Mouse (Mus musculus) small intestine, adult 2 months (tissue): Measurements from ENCODE around the gene Phtf2. TPM values are rescaled to one million over a fixed set of nuclear protein-coding genes. Genes with fewer than 3 reads are reported as not detected.
A peak's percentile ranks its signal among the peaks of the same experiment; 100 is the strongest.

ENCODE experiments used
- H3K27ac ChIP-seq: fragments of 200-500 bp; 2 replicates; pipeline ENCODE4 v1.5.1; 2012; ENCODE audit warnings: low read depth, low read length, control low read depth, inconsistent platforms; ENCODE audit not compliant: insufficient read depth
- H3K27me3 ChIP-seq: fragments of 200-500 bp; 2 replicates; pipeline ENCODE4 v1.6.1; 2012; ENCODE audit warnings: mild to moderate bottlenecking, moderate library complexity, low read length, inconsistent platforms; ENCODE audit not compliant: control insufficient read depth, insufficient read depth
- H3K36me3 ChIP-seq: fragments of 200-500 bp; 2 replicates; pipeline ENCODE4 v1.6.1; 2012; ENCODE audit warnings: mild to moderate bottlenecking, low read length, control low read depth, inconsistent platforms; ENCODE audit not compliant: control insufficient read depth, insufficient read depth
- H3K4me1 ChIP-seq: fragments of 200-500 bp; 2 replicates; pipeline ENCODE4 v1.6.1; 2012; ENCODE audit warnings: low read length, inconsistent platforms, mixed read lengths; ENCODE audit not compliant: control insufficient read depth, insufficient read depth, insufficient read length
- H3K4me3 ChIP-seq: fragments of 200-500 bp; 2 replicates; pipeline ENCODE4 v1.5.1; 2012; ENCODE audit warnings: low read depth, mild to moderate bottlenecking, control low read depth, inconsistent platforms, low read length, moderate library complexity
- CTCF ChIP-seq: fragments of 200-500 bp; IDR thresholded peaks from 2 replicates; pipeline ENCODE4 v1.5.1; 2012; ENCODE audit warnings: low read depth, mild to moderate bottlenecking, control low read depth, inconsistent platforms, low read length, moderate library complexity, mixed read lengths; ENCODE audit not compliant: insufficient replicate concordance, insufficient read length; ENCODE audit errors: extremely low read depth
- POLR2A ChIP-seq: fragments of 200-500 bp; IDR thresholded peaks from 2 replicates; pipeline ENCODE4 v1.6.1; 2012; ENCODE audit warnings: low read depth, mild to moderate bottlenecking, control low read depth, inconsistent platforms, low read length, moderate library complexity
- WGBS: fragments of 180-500 bp; shearing (Covaris S2); methylation state at CpG from one replicate; pipeline ENCODE4 v1.1.7; 2018; 5-methylcytosine and 5-hydroxymethylcytosine counted together
- polyA plus RNA-seq: library from polyadenylated mRNA; depleted of rRNA; stranded (reverse); fragments of >200 nt; gene quantifications from 2 replicates; pipeline ENCODE4 v1.2.3, GENCODE M21; 2012

Gene Phtf2
- polyA plus RNA-seq, 1 experiment = 0.27 TPM

DNA sequence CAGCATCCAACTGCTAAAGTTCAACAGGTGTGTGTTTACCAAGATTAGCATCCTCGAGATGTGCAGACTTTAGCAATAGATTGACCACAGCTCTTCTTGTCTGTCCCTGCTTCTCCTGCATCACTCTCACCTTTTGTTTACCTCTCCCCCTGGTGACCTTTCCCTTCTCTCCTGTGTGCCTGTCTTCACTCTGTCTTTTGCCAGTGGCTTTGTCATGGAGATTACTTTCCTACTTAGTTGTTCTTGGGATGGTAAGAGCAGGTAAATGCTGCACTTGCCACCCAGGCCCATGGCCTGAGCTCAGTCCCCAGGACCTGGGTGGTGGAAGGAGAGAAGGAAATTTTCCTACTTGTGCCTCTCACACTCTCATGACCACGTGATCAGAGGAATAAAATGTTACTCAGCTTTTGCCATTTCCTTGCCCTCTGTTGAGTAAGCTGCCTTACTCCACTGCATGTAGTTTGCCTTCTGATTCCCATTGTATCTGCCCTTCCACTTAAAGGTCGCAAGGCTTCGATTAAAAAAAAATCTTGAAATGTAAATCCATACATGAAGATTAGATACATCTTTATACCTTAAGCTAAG, 2.2 kb upstream of the Phtf2 start:
- H3K27me3 ChIP-seq = no peaks in the 10 kb centered on the region
- TF ChIP-seq CTCF = no peak
- TF ChIP-seq POLR2A = no peak
- no peak overlapping the region for H3K27ac ChIP-seq
- H3K4me3 ChIP-seq = no peak overlapping the region
- no peaks in the 10 kb centered on the region; the same call in none of the 2 replicates for H3K36me3 ChIP-seq
- peaks cover 4% of the 10 kb centered on the region; the same call in 1 of the 2 replicates for H3K4me1 ChIP-seq
- 58% methylated on average over 4 of the region's 4 CpGs for WGBS

DNA sequence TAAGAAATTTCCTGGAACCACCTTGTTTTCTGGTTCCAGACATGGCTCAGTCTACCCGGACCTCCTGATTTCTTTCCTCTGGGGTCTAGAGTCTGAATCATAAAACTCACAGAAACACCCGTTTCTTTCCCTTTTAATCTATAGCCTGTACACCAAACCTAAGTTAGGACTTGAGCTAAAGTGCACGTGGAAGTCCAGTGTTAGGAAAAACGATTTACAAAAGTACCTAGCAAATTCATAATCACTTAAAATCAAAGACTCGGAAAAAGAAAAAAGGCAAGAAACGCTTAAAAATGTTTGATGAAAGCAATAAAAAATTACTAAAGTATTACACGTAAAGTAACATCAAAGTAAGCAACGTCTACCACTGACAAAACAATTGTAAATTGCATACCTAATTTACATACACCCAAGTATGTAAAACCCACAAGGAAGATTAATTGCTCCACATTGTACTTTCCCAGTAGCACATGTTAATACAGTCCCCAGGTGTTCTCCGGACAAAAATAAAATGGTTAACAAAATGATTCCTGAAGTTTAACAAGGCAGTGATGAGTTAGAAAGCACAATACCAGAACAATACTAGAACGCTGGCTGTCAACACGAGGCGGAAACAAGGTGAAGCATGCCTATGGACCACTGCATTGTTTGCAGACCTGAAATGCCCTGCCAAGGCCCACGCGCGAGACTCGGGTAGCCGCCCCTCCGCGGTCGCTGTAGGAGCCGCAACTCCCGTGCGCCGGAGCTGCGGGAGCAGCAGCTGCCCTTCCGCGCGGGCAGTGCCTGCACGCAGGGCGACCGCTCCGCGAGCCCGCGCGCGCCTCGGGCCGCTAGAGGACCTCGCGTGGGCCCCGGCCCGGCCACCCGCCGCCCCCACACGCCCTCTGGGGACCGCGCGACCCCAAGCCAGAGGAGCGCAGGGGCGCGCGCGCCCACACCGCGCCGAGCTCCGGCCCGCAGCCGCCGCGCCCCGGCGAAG, 838 bp downstream of the Phtf2 start:
- 2% methylated on average over 44 of the region's 64 CpGs for WGBS
- Histone ChIP-seq H3K27me3 (no peaks in the 10 kb centered on the region), H3K4me3 (peak overlapping the region; percentile 95), H3K36me3 (no peaks in the 10 kb centered on the region; the same call in 1 of the 2 replicates), H3K4me1 (peaks cover 4% of the 10 kb centered on the region; the same call in 1 of the 2 replicates), H3K27ac (peak overlapping the region; percentile 6; the same call in 1 of the 2 replicates)
- TF ChIP-seq POLR2A (no peak), CTCF (no peak)

DNA sequence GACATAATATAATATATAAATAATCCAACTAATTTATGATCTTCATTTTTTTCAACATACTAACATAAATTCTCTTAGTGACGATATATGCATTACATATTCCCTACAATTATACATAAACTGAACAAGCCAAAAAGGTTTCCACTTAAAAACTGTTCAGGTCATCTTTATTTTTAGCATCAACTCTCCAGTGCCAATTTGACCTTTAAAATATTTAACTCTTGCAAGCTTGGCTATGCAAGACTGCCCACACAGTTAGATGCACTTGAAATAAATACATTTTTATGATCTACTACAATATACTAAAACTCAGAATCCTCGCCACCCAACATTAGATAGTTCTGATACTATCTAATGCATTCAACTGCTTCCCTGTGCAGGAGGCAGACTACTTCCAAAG, 1.5 kb downstream of the Phtf2 start:
- H3K27ac ChIP-seq = no peak overlapping the region
- WGBS = 79% methylated on average over 2 of the region's 2 CpGs
- H3K27me3 ChIP-seq = no peaks in the 10 kb centered on the region
- TF ChIP-seq POLR2A = no peak
- no peak for TF ChIP-seq CTCF
- H3K4me3 ChIP-seq = no peak overlapping the region
- H3K36me3 ChIP-seq = no peaks in the 10 kb centered on the region; the same call in 1 of the 2 replicates
- peaks cover 4% of the 10 kb centered on the region; the same call in 1 of the 2 replicates for H3K4me1 ChIP-seq

DNA sequence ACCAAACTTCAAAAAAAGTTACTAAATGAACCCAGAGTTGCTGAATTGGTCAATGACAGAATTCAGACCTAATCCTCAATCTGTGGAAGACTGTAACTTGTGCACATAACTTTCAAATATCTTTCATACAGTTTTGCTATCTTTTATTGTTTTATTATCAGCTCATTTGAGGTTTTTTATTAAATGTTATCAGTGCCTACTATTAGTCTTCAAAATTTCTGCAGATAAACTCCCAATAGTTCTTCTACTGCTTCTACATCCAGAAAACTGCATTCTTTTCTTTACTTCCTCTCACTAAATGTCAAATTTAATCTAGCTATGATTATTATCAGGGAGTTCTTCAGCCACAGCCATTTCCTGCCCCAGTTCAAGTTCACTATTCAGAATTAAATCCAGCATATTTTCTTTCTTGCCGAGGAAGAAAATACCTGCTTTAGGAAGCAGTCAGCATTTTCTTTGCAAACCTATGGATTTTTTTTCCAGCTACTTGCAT, 4.9 kb downstream of the Phtf2 start:
- Histone ChIP-seq H3K4me3 (no peak overlapping the region), H3K36me3 (no peaks in the 10 kb centered on the region), H3K4me1 (no peaks in the 10 kb centered on the region), H3K27me3 (no peaks in the 10 kb centered on the region), H3K27ac (no peak overlapping the region)
- 30% methylated on average over 1 of the region's 1 CpGs for WGBS
- TF ChIP-seq POLR2A (no peak), CTCF (no peak)

DNA sequence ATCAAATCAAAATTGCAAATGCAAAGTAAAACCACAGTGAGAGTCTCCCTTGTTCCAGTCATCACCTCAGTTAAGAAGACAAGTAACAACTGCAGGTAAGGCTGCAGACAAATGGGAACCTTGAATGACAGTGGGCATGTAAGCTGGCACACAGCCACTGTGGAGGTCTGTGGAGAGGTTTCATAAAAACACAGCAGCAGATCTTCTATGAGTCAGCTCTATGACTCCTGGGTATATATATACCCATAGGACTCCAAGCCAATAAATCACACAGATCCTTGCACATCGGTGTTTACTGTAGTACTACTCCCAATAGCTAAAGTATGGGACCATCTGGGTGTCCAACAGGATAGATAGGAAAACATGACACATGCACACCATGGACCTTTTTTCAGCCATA, 8.8 kb downstream of the Phtf2 start:
- H3K27ac ChIP-seq = no peak overlapping the region
- H3K4me1 ChIP-seq = no peaks in the 10 kb centered on the region
- no peaks in the 10 kb centered on the region for H3K27me3 ChIP-seq
- TF ChIP-seq POLR2A = no peak
- TF ChIP-seq CTCF = no peak
- no peak overlapping the region for H3K4me3 ChIP-seq
- 74% methylated on average over 1 of the region's 1 CpGs for WGBS
- no peaks in the 10 kb centered on the region for H3K36me3 ChIP-seq

DNA sequence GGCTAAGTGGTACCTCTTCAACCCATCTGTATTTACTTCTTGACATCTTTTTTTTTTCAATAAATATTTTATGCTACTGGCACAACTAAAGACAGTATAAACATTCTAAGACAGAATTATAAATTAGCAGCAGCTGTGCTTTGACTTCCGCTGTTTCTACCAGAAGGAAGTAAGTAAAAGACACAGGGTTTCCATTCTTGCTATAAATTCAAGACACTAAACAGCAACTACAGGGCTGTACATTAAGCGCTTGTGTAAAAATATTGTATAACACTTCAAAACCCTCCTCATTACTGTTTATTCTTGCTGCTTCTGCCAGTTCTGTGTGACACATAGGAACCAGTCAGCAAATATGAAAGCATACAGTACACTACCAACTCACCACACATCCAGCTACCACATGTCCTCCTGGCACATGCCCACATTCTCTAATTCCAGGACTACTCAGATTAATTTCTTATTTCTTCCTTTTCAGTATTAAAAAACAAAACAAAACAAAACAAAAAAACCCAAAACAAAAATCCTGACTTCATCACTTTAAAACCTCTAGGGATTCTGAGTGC, 16.6 kb downstream of the Phtf2 start:
- Histone ChIP-seq H3K27ac (no peak overlapping the region), H3K36me3 (no peaks in the 10 kb centered on the region), H3K27me3 (no peaks in the 10 kb centered on the region), H3K4me3 (no peak overlapping the region), H3K4me1 (no peaks in the 10 kb centered on the region)
- WGBS = 79% methylated on average over 2 of the region's 2 CpGs
- no peak for TF ChIP-seq CTCF
- no peak for TF ChIP-seq POLR2A

DNA sequence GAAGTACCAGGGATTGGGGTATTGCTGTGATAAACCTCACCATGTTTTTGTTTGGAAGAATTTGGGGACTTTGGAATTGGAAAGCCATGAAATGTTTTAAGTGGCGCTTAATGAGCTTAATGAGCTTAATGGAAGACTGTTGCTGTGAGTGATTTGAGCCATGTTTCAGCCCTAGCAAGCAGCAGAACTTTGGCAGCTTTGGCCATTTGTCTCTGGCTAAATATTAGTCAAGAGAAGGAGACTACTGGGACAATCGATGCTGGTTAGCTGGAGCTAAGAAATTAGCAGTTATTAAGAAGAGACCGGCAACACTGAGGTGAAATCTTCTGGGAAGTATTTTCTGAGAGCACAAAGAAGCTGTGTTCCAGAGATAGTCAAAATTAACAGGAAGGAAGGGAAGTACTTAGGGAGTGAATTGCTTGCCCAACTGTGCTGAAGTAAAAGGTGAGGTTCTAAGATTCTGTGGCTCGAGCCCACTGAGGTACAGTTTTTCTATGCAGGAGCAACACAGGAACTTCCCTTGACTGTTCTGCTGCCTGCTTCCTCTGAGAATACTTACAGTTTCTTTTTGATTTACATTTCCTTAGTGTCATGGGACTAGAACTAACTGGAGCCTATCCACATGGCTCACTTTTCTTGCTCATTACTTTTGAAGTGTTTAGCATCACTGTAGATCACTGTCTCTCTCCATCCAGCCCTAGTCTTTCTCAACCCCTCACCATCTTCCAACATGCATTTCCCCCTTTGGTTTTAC, 17.5 kb downstream of the Phtf2 start:
- no peak overlapping the region for H3K4me3 ChIP-seq
- no peak for TF ChIP-seq POLR2A
- TF ChIP-seq CTCF = no peak
- H3K27ac ChIP-seq = peak overlapping the region; percentile 22; the same call in 1 of the 2 replicates
- H3K27me3 ChIP-seq = no peaks in the 10 kb centered on the region
- H3K36me3 ChIP-seq = no peaks in the 10 kb centered on the region
- no peaks in the 10 kb centered on the region for H3K4me1 ChIP-seq
- WGBS = 57% methylated on average over 4 of the region's 4 CpGs
